Mouse (Mus musculus) brown adipose tissue, adult 24 weeks (tissue): ENCODE data around the gene Cadm3. TPM values are rescaled to one million over a fixed set of nuclear protein-coding genes. Genes with fewer than 3 reads are reported as not detected.

Source experiments
- H3K27ac ChIP-seq: fragments of 200-500 bp; replicated peaks from 2 replicates; pipeline ENCODE4 v1.5.1; 2012; ENCODE audit warnings: low read depth, mild to moderate bottlenecking, low read length
- H3K4me1 ChIP-seq: fragments of 200-500 bp; 2 replicates; pipeline ENCODE4 v1.6.1; 2012; ENCODE audit warnings: low read length, mixed read lengths; ENCODE audit not compliant: control insufficient read depth, insufficient read depth, insufficient read length
- H3K4me3 ChIP-seq: fragments of 200-500 bp; 2 replicates; pipeline ENCODE4 v1.5.1; 2012; ENCODE audit warnings: low read depth, mild to moderate bottlenecking, low read length, moderate library complexity; ENCODE audit not compliant: insufficient read depth
- polyA plus RNA-seq: library from polyadenylated mRNA; stranded (reverse); fragments of >200 nt; gene quantifications from 2 replicates; pipeline ENCODE4 v1.2.4, GENCODE M21; 2012; ENCODE audit not compliant: missing spikeins, insufficient read depth, insufficient read length

The Cadm3 gene
- polyA plus RNA-seq = 5.1 and 7.2 TPM in 2 replicates

GRCm38 (mm10) chr1:173367356-173368046 lies at the start of gene Cadm3:
TSS of gene Cadm3 (minus strand) at chr1:173367695.
- Histone ChIP-seq H3K27ac (no peak within 1 kb of the TSS), H3K4me1 (no peaks in the 10 kb centered on the region), H3K4me3 (peak within 1 kb of the TSS; percentile 43)

DNA sequence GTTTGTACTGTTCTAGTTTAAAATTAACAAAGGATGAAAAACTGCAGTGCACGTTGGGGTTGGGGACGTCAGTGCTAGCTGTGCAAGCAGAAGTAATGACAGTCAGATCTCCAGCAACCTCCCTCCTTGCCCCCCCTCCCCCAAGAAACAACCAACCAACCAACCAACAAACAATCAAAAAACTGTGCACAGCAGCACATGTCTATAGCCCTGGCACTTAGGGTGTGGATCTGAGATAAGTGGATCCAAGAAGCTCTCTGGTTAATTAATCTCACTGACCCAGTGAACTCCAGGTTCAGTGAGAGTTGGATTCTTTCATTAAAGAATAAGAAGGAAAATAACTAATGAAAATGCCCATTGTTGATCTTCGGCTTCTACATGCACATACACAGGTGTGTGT lies 47.1 kb upstream of the Cadm3 start:
- H3K4me1 ChIP-seq = no peaks in the 10 kb centered on the region
- no peak overlapping the region for H3K4me3 ChIP-seq
- no peak overlapping the region for H3K27ac ChIP-seq

DNA sequence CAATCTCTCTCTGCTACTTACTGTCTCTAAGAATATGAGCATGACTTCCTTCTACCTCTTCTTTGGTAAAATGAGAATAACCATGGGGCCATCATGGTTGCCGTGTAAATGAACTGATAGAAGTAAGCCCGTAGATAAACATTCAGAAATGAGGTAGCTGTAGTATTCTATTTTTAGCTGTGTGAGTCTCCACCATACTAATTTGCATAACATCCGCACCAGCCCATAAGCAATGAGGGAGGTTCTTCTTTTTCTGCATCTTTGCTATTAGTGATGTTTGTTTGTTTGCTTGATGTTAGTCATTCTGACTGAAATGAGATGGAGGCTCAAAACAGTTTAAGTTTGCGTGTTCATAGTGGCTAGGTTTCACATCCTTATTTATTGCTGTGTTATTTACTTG lies 44.4 kb upstream of the Cadm3 start:
- H3K4me3 ChIP-seq = no peak overlapping the region
- no peaks in the 10 kb centered on the region for H3K4me1 ChIP-seq
- H3K27ac ChIP-seq = no peak overlapping the region

DNA sequence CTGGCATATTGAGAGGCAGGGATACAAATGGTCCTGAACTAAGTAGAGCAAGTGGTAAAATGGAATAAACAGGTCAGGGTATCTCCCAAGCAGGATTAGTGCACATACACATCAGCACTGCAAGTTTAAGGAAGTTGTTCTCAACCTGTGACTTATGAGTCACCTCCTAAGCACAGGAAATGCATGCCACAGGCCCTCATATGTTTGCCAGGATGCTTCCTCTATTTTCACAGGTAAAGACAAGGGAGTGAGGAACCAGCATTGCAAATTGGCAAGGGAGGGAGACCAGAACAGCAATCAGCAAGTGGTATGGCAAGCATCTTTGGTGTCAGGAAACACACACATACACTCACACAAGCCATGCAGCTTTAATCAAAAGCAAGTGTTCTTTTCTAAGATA lies 41.6 kb upstream of the Cadm3 start:
- H3K4me3 ChIP-seq = no peak overlapping the region
- H3K27ac ChIP-seq = no peak overlapping the region
- no peaks in the 10 kb centered on the region for H3K4me1 ChIP-seq

DNA sequence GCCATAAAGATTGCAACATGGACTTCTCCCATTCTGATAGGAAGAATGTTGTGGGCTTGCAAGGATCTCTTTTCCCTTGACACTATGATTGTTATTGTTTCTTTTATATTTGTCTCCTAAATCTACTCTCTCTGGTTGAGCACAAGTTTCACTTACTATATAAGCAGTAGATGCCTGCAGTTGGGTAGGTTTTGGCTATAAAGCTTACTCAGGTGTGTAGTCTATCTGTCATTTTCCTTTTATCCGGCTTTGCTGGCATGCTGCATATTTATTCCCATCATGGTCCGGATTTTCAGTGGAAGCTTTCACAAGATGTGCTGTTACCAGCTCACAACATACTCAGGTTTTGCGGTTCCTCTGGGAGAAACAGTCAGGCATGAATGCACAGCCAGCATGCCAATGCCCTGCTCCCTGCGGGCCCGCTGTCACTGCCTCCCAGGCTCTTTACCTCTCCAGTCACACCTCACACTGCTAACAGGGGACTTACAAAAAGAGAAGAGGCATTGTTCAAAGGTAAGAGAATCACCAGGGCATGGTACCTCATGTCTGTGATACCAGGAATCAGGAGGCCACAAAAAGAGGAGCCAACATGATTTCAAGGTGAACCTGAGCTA lies 37.3 kb upstream of the Cadm3 start:
- H3K4me3 ChIP-seq = no peak overlapping the region
- H3K4me1 ChIP-seq = no peaks in the 10 kb centered on the region

GRCm38 (mm10) chr1:173398323-173398970 lies 31.0 kb upstream of the Cadm3 start:
- Histone ChIP-seq H3K4me1 (no peaks in the 10 kb centered on the region), H3K4me3 (no peak overlapping the region), H3K27ac (no peak overlapping the region)

More for the DNA sequence above, 37.3 kb upstream of the Cadm3 start:
- no peak overlapping the region for H3K27ac ChIP-seq

DNA sequence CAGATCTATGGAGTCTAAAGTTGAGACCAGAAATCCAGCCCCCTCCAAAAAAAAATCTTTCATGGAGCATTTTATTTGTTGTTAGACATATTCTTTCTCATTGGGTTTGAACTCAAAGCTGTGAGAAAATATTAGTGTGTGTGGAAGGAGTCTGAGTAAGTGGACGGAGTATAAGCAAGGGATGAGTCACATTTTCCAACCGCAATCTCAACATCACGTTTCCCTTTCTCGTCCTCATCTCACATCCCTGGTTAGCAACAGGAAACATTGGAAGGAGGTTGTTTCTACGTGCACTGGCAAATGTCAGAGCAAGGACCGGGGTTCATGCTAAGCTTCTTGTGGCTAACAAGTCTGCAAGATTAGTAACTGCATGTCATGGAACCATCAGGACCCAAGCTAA lies 24.3 kb upstream of the Cadm3 start:
- no peak overlapping the region for H3K27ac ChIP-seq
- H3K4me3 ChIP-seq = no peak overlapping the region
- no peaks in the 10 kb centered on the region for H3K4me1 ChIP-seq

DNA sequence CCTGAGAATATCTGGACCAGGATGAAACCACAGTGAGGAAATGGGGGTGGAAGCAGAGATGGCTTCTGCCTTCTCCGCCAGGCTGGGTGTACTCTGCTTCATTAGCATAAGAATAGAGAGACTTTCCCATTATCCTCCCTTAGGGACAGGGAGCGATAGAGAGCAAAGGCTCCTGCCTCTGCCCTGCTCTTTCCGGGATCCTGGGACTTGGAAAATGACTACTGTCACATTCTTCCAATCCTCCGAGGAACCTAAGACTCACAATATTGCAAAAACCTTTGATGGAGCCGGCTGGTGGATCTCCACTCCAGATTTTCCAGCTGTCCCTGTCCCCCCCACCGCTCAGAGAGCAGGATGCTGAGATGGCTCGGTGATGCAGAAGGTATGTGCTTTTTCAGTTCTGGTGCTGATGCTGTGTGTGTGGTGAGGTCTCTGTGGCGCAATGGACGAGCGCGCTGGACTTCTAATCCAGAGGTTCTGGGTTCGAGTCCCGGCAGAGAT lies 22.5 kb upstream of the Cadm3 start:
- Histone ChIP-seq H3K27ac (no peak overlapping the region), H3K4me3 (no peak overlapping the region), H3K4me1 (no peaks in the 10 kb centered on the region)

DNA sequence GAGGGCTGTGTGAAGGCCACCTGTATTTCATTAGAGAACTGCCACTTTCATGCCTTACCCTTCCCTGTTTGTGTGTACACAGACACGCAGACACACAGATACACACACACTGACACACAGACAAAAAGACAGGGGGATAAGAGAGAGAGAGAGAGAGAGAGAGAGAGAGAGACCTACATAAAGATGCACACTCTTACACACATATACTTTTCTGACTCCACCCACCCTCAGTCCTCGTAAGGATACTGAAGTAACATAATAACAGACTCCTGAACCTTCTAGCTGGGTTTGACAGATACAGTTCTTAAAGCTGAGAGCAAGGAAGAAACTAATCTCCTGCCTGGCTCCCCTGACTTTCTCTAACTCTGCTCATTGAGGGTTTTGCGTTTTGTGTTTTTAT lies 21.9 kb upstream of the Cadm3 start:
- Histone ChIP-seq H3K4me3 (no peak overlapping the region), H3K27ac (no peak overlapping the region), H3K4me1 (no peaks in the 10 kb centered on the region)

- Histone ChIP-seq H3K27ac (no peak overlapping the region), H3K4me1 (no peaks in the 10 kb centered on the region), H3K4me3 (no peak overlapping the region)
Measured at GRCm38 (mm10) chr1:173381436-173381835, 13.9 kb upstream of the Cadm3 start.

GRCm38 (mm10) chr1:173377380-173378112 lies 10.1 kb upstream of the Cadm3 start:
- Histone ChIP-seq H3K27ac (no peak overlapping the region), H3K4me3 (no peak overlapping the region), H3K4me1 (no peaks in the 10 kb centered on the region)

- Histone ChIP-seq H3K4me3 (no peak overlapping the region), H3K4me1 (no peaks in the 10 kb centered on the region), H3K27ac (no peak overlapping the region)
Measured at GRCm38 (mm10) chr1:173374020-173374419, 6.5 kb upstream of the Cadm3 start.

DNA sequence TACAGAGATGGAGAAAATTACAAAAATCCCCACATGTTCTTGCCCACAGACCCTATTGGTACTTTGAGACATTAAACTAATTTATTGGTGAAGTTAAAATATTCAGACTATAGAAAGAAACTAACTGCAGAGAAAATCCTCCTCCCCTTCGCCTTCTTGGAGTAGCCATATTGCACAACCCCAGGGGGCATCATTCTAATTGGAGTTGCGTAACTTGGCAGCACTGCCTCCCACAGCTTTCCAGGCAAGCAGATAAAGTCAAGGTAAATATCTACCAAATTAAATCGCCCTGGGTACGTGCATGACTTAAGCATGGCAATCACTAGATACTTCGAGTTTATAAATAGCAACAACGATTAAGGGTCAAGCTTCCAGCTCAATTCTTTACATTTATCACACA lies 4.1 kb upstream of the Cadm3 start:
- H3K4me1 ChIP-seq = no peaks in the 10 kb centered on the region
- no peak overlapping the region for H3K4me3 ChIP-seq
- H3K27ac ChIP-seq = no peak overlapping the region

- no peak overlapping the region for H3K4me3 ChIP-seq
Measured at GRCm38 (mm10) chr1:173370456-173370855, 3.0 kb upstream of the Cadm3 start.

GRCm38 (mm10) chr1:173369611-173370010 lies 2.1 kb upstream of the Cadm3 start:
- H3K27ac ChIP-seq = no peak overlapping the region
- H3K4me1 ChIP-seq = no peaks in the 10 kb centered on the region
- H3K4me3 ChIP-seq = no peak overlapping the region

More at GRCm38 (mm10) chr1:173370456-173370855, 3.0 kb upstream of the Cadm3 start:
- H3K27ac ChIP-seq = no peak overlapping the region
- H3K4me1 ChIP-seq = no peaks in the 10 kb centered on the region
